Mouse (Mus musculus): ENCODE results near the gene Tenm4.

The Tenm4 gene

GRCm38 (mm10) chr7:96705307-96706129, 534.5 kb downstream of the Tenm4 start:
- no peak for DNase-seq

- DNase-seq = no peak
Observed at GRCm38 (mm10) chr7:96706531-96706930, 535.5 kb downstream of the Tenm4 start.

GRCm38 (mm10) chr7:96707112-96707511, 536.1 kb downstream of the Tenm4 start:
- DNase-seq = no peak

GRCm38 (mm10) chr7:96708071-96708470, 537.0 kb downstream of the Tenm4 start:
- no peak for DNase-seq

GRCm38 (mm10) chr7:96708561-96708960, 537.5 kb downstream of the Tenm4 start:
- DNase-seq = no peak

- DNase-seq = no peak
Observed at GRCm38 (mm10) chr7:96708968-96709367, 537.9 kb downstream of the Tenm4 start.

- no peak for DNase-seq
Observed at GRCm38 (mm10) chr7:96709891-96710290, 538.8 kb downstream of the Tenm4 start.

- DNase-seq = no peak
Observed at GRCm38 (mm10) chr7:96710658-96711071, 539.6 kb downstream of the Tenm4 start.

- DNase-seq = no peak
Observed at GRCm38 (mm10) chr7:96712876-96713275, 541.8 kb downstream of the Tenm4 start.

- DNase-seq = no peak
Observed at GRCm38 (mm10) chr7:96716911-96717310, 545.9 kb downstream of the Tenm4 start.

GRCm38 (mm10) chr7:96718201-96719155, 547.4 kb downstream of the Tenm4 start:
- peak in 1 of 2 experiments; percentile 15 for DNase-seq

GRCm38 (mm10) chr7:96719926-96720325, 548.9 kb downstream of the Tenm4 start:
- no peak for DNase-seq

- no peak for DNase-seq
Observed at GRCm38 (mm10) chr7:96720465-96720864, 549.4 kb downstream of the Tenm4 start.

GRCm38 (mm10) chr7:96722796-96723195, 551.8 kb downstream of the Tenm4 start:
- no peak for DNase-seq

- DNase-seq = no peak
Observed at GRCm38 (mm10) chr7:96725603-96726002, 554.6 kb downstream of the Tenm4 start.

- no peak for DNase-seq
Observed at GRCm38 (mm10) chr7:96730360-96730759, 559.3 kb downstream of the Tenm4 start.

GRCm38 (mm10) chr7:96731947-96732346, 560.9 kb downstream of the Tenm4 start:
- DNase-seq = no peak

- DNase-seq = no peak
Observed at GRCm38 (mm10) chr7:96734315-96735058, 563.4 kb downstream of the Tenm4 start.

GRCm38 (mm10) chr7:96740631-96741030, 569.6 kb downstream of the Tenm4 start:
- no peak for DNase-seq

GRCm38 (mm10) chr7:96742221-96742620, 571.2 kb downstream of the Tenm4 start:
- no peak for DNase-seq

- DNase-seq = no peak
Observed at GRCm38 (mm10) chr7:96745956-96746355, 574.9 kb downstream of the Tenm4 start.

GRCm38 (mm10) chr7:96746706-96747105, 575.7 kb downstream of the Tenm4 start:
- DNase-seq = no peak

GRCm38 (mm10) chr7:96748538-96749045, 577.5 kb downstream of the Tenm4 start:
- DNase-seq = no peak

Measured in cerebellum, postnatal 14 days (tissue).